Mouse (Mus musculus) lung, adult 2 months (tissue): ENCODE data around the gene Ssh1.

ENCODE experiments used
- CTCF ChIP-seq: fragments of 200-500 bp; IDR thresholded peaks from 2 replicates; pipeline ENCODE4 v1.5.1; 2011; ENCODE audit warnings: mild to moderate bottlenecking, low read length, control low read depth; ENCODE audit not compliant: insufficient read depth
- POLR2A ChIP-seq: fragments of 200-500 bp; IDR thresholded peaks from 2 replicates; pipeline ENCODE4 v1.6.1; 2011; ENCODE audit warnings: low read depth, mild to moderate bottlenecking, control low read depth, low read length, borderline replicate concordance; ENCODE audit errors: extremely low read depth

DNA sequence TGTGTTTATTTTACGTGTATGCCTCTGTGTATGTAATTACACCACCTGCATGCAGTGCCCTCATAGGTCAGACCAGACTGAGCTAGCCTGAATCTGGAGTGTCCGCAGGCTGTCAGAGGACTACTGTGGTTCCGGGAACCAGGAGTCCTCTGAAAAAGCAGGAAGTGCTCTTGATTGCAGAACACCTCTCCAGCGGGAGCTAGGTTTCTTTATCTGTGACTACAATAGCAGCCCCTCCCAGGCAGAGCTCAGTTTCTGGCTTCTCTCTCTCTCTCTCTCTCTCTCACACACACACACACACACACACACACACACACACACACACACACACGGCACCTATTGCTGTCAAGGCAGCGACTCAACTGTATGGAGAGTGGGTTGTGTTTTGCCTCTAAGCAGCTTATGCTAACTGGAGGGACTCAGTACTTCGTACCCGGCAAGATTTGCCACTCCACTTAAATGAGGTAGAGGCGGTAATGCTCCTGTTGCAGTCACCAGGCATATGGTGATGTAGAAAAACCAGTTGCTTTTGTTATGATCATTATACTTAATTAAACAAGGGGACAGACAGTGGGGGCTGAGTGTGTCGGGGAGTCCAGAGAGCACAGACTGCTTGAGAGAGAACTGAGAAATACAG lies 83.5 kb downstream of the Ssh1 start:
- TF ChIP-seq CTCF (no peak), POLR2A (no peak)
